Mouse (Mus musculus) granulocyte monocyte progenitor cell, adult 5-6 weeks (primary cell): ENCODE measurements around the gene Bmx. TPM values are rescaled to one million over a fixed set of nuclear protein-coding genes. Genes with fewer than 3 reads are reported as not detected.

Experiments
- ATAC-seq: replicated peaks from 2 replicates; pipeline ENCODE4 v1.8.0; 2016; ENCODE audit warnings: mild to moderate bottlenecking, moderate TSS enrichment, inconsistent platforms; ENCODE audit not compliant: poor library complexity, severe bottlenecking
- total RNA-seq, 2 experiments: library from RNA; stranded (forward) in 1 of 2; stranded (reverse) in 1 of 2; fragments of 200-712, 200-1000 nt in 1 of 2; fragments of >200 nt in 1 of 2; fragmentation: Nextera tagmentation in 1 of 2; gene quantifications; 2 replicates each; pipeline ENCODE4 v1.2.3; 2014 to 2017

Gene Bmx
- total RNA-seq, 2 experiments from 2014 or later: 4.7 to 5.0 TPM

DNA sequence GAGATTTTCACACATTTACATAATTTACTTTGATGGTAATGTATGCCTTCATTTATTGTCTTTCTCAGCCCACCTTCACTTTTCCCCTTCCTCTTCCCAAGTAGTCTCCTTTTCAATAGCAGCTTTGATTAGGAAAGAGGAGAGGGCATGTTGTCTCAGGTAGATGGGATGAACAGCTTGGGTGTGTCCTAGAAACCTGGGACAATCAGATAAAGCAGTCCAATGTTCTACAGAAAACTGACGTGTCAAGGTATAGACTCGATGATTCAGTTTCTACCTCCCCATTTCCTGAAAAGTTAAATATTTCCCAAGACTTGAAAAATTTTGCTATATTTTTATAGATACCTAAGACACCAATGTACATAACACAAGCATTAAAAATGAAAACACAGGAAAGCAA, 79.1 kb downstream of the Bmx start:
- ATAC-seq: no peak

DNA sequence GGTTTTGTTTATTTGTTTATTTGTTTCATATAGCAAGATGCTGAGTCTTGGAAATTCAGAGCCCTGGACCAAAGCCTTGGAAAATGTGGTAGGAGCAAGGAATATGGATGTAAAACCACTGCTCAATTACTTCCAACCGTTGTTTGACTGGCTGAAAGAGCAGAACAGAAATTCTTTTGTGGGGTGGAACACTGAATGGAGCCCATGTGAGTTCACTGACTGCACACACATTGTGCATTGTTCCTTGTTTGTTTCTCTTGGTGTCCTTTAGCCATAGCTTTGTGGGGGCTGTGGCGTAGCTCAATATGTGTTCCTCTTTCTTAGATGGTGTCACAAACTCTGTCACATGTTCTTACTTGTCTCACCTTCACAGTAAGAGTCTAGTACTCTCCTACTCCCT, 82.2 kb downstream of the Bmx start:
- peak; percentile 82 for ATAC-seq

DNA sequence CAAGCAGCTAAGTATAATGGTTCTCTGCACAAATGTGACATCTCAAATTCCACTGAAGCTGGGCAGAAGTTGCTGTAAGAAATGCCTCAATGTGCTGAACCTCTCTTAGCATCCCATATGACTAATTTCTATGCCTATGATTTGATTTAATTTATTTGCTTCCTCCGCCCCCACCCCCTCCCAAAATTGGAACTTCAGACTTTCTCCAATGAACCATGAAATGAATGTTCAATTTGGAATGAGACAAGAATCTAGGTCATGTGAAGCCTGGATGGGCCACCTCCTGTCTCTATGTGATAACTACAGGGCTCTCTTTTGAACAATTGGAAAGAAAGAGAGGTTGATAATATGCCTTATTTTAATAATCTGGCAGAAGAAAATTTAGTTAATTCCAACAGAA, 82.7 kb downstream of the Bmx start:
- ATAC-seq: no peak

DNA sequence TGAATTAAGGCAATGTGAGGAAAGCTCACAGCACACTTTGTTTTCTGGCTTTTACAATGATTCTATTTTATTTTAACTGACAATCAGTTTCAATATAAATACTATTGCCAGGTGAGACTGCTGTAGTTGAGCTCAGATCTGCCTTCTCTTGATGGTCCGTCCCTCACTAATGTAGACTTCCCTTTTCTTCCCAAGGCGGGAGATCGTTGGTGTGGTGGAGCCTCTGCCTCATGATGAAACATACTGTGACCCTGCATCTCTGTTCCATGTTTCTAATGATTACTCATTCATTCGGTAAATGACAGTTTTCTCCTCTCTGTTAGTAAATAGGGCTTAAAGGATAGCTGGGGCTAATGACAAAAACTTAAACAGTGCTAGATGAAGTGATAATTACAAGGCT, 84.1 kb downstream of the Bmx start:
- peak; percentile 85 for ATAC-seq

DNA sequence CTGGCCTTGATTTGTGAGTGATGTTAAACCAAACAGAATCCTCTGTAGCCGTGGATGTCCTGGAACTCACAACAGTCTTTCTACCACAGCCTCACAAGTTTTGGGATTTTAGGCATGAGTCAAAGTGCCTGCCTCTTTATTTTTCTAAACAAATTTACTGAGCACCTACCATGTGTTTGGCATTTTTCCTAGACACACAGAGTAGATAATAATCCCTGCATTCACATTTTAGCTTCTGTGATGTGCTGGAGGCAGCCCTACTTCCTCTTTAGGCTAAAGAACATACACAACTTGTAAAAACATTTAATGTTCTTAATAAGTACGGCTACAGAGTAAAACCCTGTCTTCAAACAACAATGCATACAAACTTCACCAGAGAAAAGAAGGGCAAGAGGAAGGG, 87.0 kb downstream of the Bmx start:
- ATAC-seq: no peak

DNA sequence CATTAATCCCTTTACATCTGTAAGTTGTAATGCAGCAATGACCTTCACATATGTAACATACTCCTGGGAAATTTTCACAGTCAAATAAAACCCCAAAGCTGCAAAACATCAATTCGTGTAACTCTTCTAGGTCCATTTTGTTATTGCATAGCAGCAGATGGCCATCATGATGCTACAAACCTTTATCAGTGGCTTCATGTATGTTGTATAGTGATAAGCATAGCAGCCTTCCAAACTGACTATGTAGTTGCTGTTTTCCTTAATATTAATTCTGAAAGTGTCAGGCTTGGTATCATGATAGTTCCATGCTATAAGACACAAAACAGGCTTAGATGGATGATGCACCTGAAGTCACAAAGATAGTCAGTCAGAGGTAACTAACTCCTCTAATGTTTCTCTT, 93.3 kb downstream of the Bmx start:
- ATAC-seq: no peak

DNA sequence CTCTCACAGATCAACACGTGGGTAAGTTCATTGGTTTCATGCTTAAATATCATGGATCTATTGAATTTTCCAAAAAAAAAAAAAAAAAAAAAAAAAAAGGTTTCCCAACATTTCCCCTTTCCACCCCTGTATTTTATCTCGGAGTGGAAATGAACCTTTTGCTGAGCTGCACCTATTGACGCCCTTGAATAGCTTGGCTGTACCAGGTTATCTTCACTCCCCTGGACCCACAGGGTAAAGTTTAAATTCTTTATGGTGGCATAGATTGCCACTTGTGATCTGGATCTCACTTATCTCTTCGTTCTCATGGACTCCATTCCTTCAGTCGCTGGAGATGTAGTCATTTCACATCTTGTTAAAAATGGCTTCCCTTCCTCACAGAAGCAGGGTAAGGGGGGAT, 103.4 kb downstream of the Bmx start:
- no peak for ATAC-seq

DNA sequence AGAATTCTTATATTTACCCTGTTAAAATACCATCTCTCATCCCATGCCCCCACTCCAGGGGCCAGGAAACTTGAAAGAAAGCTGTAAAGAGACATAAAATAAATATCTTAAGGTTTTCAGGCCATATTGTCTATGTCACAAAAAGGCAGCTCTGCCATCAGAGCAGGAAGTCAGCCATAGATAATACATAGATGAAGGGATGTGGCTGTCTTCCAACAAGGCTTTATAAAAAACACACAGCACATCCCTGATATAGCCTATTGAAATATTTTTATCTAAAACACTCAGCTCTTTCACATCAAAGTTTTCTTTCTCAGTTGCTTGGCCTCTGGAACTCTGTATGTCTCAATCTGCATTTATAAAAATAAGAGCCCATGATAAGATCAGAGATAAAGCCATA, 104.4 kb downstream of the Bmx start:
- ATAC-seq: no peak

DNA sequence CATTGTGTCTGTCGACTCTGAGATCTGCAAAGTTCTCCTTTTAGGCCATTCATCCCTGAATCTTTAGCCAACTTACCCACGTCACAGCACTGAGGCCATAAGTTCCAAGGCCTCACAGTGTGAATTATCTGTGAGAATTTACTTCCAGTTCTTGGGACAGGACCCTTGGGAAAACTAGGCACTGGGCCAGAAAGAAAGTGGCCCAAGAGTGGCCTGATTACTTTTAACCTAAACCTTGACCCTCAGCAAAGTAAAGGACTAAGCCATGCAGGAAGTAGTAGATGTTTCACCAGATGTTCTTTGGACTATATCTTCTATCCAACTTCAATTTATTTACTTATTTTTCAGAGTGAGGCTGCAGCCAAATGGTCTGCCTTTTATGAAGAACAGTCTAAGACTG, 105.3 kb downstream of the Bmx start:
- ATAC-seq: no peak

DNA sequence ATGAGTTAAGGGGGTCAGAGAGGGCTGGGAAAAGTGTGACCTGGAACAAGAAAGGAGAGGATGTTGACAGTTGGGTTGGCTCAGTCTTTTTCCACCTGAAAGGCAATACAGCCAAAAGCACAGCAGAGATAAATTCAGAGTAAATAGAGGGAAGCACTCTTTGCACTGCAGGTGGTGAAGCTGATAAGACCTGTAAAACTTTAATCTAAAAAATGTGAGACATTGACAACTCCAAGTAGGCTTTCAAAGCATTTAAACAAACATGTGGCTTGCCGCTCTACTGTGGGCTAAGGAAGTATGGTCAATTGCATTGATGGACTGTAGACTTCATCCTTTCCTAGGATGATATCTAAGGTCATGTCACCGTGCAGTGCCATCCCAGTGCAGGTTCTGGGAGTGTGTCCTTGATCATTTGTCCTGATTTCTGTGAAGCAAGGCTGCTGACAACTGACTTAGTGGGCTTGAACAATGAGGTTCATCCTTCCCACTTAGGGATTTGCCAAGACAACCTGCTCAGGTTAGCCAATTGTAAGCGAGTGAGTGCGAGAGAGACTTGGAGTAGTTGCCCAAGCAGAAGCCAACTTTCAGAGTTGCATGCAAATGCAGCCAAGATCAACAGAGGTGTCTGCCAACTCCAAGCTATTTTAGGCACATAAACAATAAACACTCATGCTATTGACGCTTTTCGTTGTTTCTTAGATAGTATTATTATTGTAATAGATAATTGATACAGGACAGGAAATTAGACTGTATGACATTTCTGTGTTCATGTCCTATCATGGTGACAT, 112.3 kb downstream of the Bmx start:
- ATAC-seq: no peak

Other genes with a start within 250 kb of the Bmx start
- not detected in 2 replicates for gene Car5b, start 230.2 kb downstream of the Bmx start, total RNA-seq (2014; fragmentation: Nextera tagmentation)
- 0.43 TPM in 1 of 2 replicates, not detected in the other for gene Car5b, start 230.2 kb downstream of the Bmx start, total RNA-seq (2017)
- gene Siah1b, start 181.7 kb downstream of the Bmx start, total RNA-seq (2014; fragmentation: Nextera tagmentation): 8.6 and 16.6 TPM in 2 replicates
- 13.1 and 17.0 TPM in 2 replicates for gene Siah1b, start 181.7 kb downstream of the Bmx start, total RNA-seq (2017)
- not detected in 2 replicates for gene Cltrn, start 169.4 kb downstream of the Bmx start, total RNA-seq (2014; fragmentation: Nextera tagmentation)
- gene Cltrn, start 169.4 kb downstream of the Bmx start, total RNA-seq (2017): not detected in 2 replicates
- not detected in 2 replicates for gene Ace2, start 118.9 kb downstream of the Bmx start, total RNA-seq (2014; fragmentation: Nextera tagmentation)
- not detected in 2 replicates for gene Ace2, start 118.9 kb downstream of the Bmx start, total RNA-seq (2017)
- 3.6 TPM in 1 of 2 replicates, not detected in the other for gene Pir, start 11.2 kb upstream of the Bmx start, total RNA-seq (2014; fragmentation: Nextera tagmentation)
- gene Pir, start 11.2 kb upstream of the Bmx start, total RNA-seq (2017): 2.5 TPM in 1 of 2 replicates, not detected in the other
- gene Vegfd, start 115.2 kb upstream of the Bmx start, total RNA-seq (2014; fragmentation: Nextera tagmentation): not detected in 2 replicates
- not detected in 2 replicates for gene Vegfd, start 115.2 kb upstream of the Bmx start, total RNA-seq (2017)
- 22.1 and 22.2 TPM in 2 replicates for gene Piga, start 161.6 kb upstream of the Bmx start, total RNA-seq (2014; fragmentation: Nextera tagmentation)
- 15.0 and 19.9 TPM in 2 replicates for gene Piga, start 161.6 kb upstream of the Bmx start, total RNA-seq (2017)
- not detected in 2 replicates for gene Asb11, start 178.8 kb upstream of the Bmx start, total RNA-seq (2014; fragmentation: Nextera tagmentation)
- 0.72 TPM in 1 of 2 replicates, not detected in the other for gene Asb11, start 178.8 kb upstream of the Bmx start, total RNA-seq (2017)
- not detected in 2 replicates for gene Asb9, start 248.1 kb upstream of the Bmx start, total RNA-seq (2014; fragmentation: Nextera tagmentation)
- not detected in 2 replicates for gene Asb9, start 248.1 kb upstream of the Bmx start, total RNA-seq (2017)